Mouse (Mus musculus): ENCODE data around the gene Cops2. TPM values are rescaled to one million over a fixed set of nuclear protein-coding genes. Genes with fewer than 3 reads are reported as not detected.
A peak's percentile ranks its signal among the peaks of the same experiment; 100 is the strongest.

The Cops2 gene
- polyA plus RNA-seq (2016; fragmentation: Nextera tagmentation; extraction: Ambion mirVana) = 86.3 and 93.1 TPM in 2 replicates

GRCm38 (mm10) chr2:125858521-125859280, at the start of gene Cops2, which contains the start of gene Galk2:
Gene Cops2, minus strand, starts transcription at chr2:125859139.
Gene Galk2, plus strand, starts transcription at chr2:125859109.
- Histone ChIP-seq H3K4me1 (0 out of 2 replicates have a peak, but pooled peaks cover 6% of the 10 kb centered on the region), H3K36me3 (no peaks in the 10 kb centered on the region), H3K9me3 (no peaks in the 10 kb centered on the region), H3K27me3 (no peaks in the 10 kb centered on the region), H3K9ac (peak within 1 kb of the TSS; percentile 98), H3K4me3 (peak within 1 kb of the TSS; percentile 99), H3K4me2 (replicated peaks) (peak within 1 kb of the TSS; percentile 61), H3K27ac (peak within 1 kb of the TSS; percentile 91)
- ATAC-seq (ENCODE audit: insufficient number of reproducible peaks, insufficient read depth, low FRiP score, low TSS enrichment) = peak; percentile 98
- WGBS = under 1% methylated on average over 50 of the region's 54 CpGs

DNA sequence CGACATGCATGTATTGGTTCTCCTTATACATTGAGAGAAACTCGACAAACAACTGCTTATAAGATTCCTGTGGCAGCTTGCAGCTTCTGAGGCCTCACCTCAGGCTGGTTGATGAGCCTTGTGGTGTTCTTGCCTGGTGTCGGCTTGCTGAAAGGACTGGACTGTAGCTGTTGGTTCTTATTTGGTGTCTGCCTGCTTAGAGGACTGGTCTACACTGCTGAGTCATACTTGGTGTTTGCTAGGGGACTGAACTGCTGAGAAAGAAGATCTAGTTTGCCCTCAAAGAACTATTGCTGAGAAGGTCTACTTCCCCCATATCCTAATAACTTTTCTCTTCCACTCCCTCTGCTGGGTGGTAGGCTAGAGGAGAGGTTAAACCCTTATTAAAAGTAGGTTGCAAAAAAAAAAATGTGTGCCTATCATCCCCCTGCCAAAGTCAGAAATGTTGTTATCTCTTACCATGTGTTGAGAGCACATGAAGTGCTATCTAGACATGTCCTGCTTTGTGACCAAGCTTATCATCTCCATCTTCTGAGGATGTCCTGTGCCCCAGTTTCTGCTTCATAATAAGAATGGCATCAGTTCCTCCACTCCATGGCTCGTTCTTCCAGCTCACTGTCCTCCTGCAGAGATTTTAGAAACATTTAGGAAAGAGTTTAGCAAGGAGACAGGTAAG, 48.8 kb upstream of the Cops2 start:
- H3K27ac ChIP-seq = no peak overlapping the region
- H3K4me2 ChIP-seq (replicated peaks) = no peak overlapping the region
- 0 out of 2 replicates have a peak, but pooled peaks cover 11% of the 10 kb centered on the region for H3K36me3 ChIP-seq
- WGBS = 83% methylated on average over 4 of the region's 4 CpGs
- H3K9ac ChIP-seq = no peak overlapping the region
- H3K4me1 ChIP-seq = no peaks in the 10 kb centered on the region
- H3K27me3 ChIP-seq = no peaks in the 10 kb centered on the region
- no peak overlapping the region for H3K4me3 ChIP-seq
- ATAC-seq (ENCODE audit: insufficient number of reproducible peaks, insufficient read depth, low FRiP score, low TSS enrichment) = no peak
- no peaks in the 10 kb centered on the region for H3K9me3 ChIP-seq

DNA sequence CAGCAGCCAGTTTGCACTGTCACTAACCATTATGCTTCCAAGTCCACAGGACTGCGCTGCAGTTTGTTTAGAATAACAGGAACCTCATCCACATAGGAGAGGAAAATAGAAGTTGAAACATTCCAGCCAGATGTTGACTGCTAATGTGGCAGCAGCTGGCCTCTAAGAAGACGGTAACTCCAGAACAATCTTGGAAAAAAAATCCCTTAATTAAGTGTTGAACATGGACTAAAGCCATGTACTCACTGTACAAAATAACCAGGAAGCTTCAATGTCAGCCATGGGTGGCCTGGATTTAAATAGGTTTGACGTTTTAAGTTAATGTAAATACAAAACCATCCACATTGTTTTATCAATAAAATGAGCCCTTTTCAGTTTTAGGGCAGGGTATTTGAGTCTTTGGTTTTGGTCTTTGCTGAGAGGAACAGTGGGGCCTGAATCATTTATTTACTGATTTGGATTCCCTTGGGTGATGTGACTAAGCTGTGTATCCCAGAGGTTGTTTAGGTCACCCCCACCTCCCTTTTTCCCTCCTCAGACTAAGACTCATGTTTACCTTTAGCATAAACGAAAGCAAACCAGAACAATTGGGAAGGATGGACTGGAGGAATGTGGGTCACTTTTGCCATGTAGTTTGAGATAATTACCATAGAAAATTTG, 47.6 kb upstream of the Cops2 start:
- H3K27ac ChIP-seq = no peak overlapping the region
- no peaks in the 10 kb centered on the region for H3K9me3 ChIP-seq
- H3K4me3 ChIP-seq = no peak overlapping the region
- no peak overlapping the region for H3K9ac ChIP-seq
- WGBS = 67% methylated on average over 4 of the region's 4 CpGs
- H3K4me2 ChIP-seq (replicated peaks) = no peak overlapping the region
- H3K4me1 ChIP-seq = no peaks in the 10 kb centered on the region
- ATAC-seq (ENCODE audit: insufficient number of reproducible peaks, insufficient read depth, low FRiP score, low TSS enrichment) = no peak
- H3K36me3 ChIP-seq = 0 out of 2 replicates have a peak, but pooled peaks cover 11% of the 10 kb centered on the region
- no peaks in the 10 kb centered on the region for H3K27me3 ChIP-seq

GRCm38 (mm10) chr2:125901426-125901825, 42.5 kb upstream of the Cops2 start:
- no peak for ATAC-seq (ENCODE audit: insufficient number of reproducible peaks, insufficient read depth, low FRiP score, low TSS enrichment)
- Histone ChIP-seq H3K9ac (no peak overlapping the region), H3K4me1 (no peaks in the 10 kb centered on the region), H3K36me3 (0 out of 2 replicates have a peak, but pooled peaks cover 6% of the 10 kb centered on the region), H3K4me2 (replicated peaks) (no peak overlapping the region), H3K27me3 (no peaks in the 10 kb centered on the region), H3K9me3 (no peaks in the 10 kb centered on the region), H3K27ac (no peak overlapping the region), H3K4me3 (no peak overlapping the region)
- WGBS = 85% methylated on average over 3 of the region's 3 CpGs

DNA sequence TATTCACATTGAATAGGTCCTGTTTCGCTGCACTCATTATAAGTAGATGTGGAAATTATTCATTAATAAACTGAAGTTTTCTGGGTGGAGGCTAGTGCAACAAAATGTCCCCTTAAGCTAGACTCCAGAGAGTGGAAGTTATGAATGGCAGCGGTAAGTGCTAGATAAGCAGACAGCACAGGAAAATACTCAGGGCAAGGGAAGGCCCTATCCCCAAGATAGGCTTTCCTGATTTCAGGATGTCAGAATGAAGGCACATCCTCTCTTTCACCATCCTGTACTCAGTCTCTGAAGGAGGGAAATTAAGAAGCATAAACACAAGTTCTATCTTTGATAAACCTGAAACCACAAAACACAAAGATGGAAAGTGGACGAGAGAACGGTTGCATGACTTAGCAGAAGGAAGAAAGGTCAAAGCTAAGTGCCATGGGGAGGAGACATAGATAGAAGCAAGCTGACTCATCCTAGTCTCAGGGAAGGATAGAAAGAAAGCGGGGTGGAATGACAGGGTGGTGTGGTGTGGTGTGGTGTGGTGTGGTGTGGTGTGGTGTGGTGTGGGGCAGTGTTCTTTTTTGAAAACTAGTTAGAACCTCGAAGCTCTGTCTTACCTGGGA, 42.0 kb upstream of the Cops2 start:
- H3K36me3 ChIP-seq = 0 out of 2 replicates have a peak, but pooled peaks cover 6% of the 10 kb centered on the region
- no peaks in the 10 kb centered on the region for H3K4me1 ChIP-seq
- ATAC-seq (ENCODE audit: insufficient number of reproducible peaks, insufficient read depth, low FRiP score, low TSS enrichment) = no peak
- H3K9ac ChIP-seq = no peak overlapping the region
- no peaks in the 10 kb centered on the region for H3K9me3 ChIP-seq
- no peak overlapping the region for H3K27ac ChIP-seq
- 84% methylated on average over 6 of the region's 6 CpGs for WGBS
- no peaks in the 10 kb centered on the region for H3K27me3 ChIP-seq
- no peak overlapping the region for H3K4me2 ChIP-seq (replicated peaks)
- H3K4me3 ChIP-seq = no peak overlapping the region

- no peaks in the 10 kb centered on the region for H3K9me3 ChIP-seq
- H3K4me2 ChIP-seq (replicated peaks) = no peak overlapping the region
- ATAC-seq (ENCODE audit: insufficient number of reproducible peaks, insufficient read depth, low FRiP score, low TSS enrichment) = no peak
- WGBS = 92% methylated on average over 3 of the region's 3 CpGs
- no peak overlapping the region for H3K27ac ChIP-seq
- no peak overlapping the region for H3K4me3 ChIP-seq
- H3K36me3 ChIP-seq = no peaks in the 10 kb centered on the region
- no peaks in the 10 kb centered on the region for H3K27me3 ChIP-seq
- no peak overlapping the region for H3K9ac ChIP-seq
- no peaks in the 10 kb centered on the region for H3K4me1 ChIP-seq
Measured at GRCm38 (mm10) chr2:125896355-125896754, 37.4 kb upstream of the Cops2 start.

- 84% methylated on average over 4 of the region's 4 CpGs for WGBS
- H3K4me3 ChIP-seq = no peak overlapping the region
- no peaks in the 10 kb centered on the region for H3K36me3 ChIP-seq
Measured at GRCm38 (mm10) chr2:125895099-125895498, 36.2 kb upstream of the Cops2 start.

DNA sequence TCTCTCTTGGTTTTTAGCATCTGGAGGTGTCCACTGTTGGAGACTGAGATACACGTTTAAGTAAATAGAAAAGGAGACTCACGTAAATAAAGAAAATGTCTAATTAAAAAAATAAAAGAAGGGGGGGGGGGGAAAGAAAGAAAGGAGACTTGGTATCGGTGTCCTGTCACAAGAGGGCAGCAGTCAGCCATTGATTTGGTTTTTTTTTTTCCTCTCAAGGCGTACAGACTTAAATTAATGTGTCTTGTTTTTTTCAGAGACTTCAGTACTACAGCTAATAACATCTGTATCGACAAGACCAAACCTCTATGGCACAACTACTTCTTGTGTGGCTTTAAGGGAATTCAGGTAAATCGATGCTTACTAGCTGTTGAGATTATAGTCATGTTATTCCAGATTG, 34.2 kb upstream of the Cops2 start:
- H3K4me3 ChIP-seq = no peak overlapping the region
- no peaks in the 10 kb centered on the region for H3K27me3 ChIP-seq
- ATAC-seq (ENCODE audit: insufficient number of reproducible peaks, insufficient read depth, low FRiP score, low TSS enrichment) = no peak
- no peaks in the 10 kb centered on the region for H3K4me1 ChIP-seq
- no peak overlapping the region for H3K27ac ChIP-seq
- 39% methylated on average over 6 of the region's 6 CpGs for WGBS
- H3K9ac ChIP-seq = no peak overlapping the region
- H3K9me3 ChIP-seq = no peaks in the 10 kb centered on the region
- no peaks in the 10 kb centered on the region for H3K36me3 ChIP-seq
- H3K4me2 ChIP-seq (replicated peaks) = no peak overlapping the region

More at GRCm38 (mm10) chr2:125895099-125895498, 36.2 kb upstream of the Cops2 start:
- no peaks in the 10 kb centered on the region for H3K9me3 ChIP-seq
- no peak overlapping the region for H3K27ac ChIP-seq
- H3K9ac ChIP-seq = no peak overlapping the region
- H3K27me3 ChIP-seq = no peaks in the 10 kb centered on the region
- ATAC-seq (ENCODE audit: insufficient number of reproducible peaks, insufficient read depth, low FRiP score, low TSS enrichment) = no peak
- H3K4me2 ChIP-seq (replicated peaks) = no peak overlapping the region
- H3K4me1 ChIP-seq = no peaks in the 10 kb centered on the region

GRCm38 (mm10) chr2:125885891-125886576, 27.1 kb upstream of the Cops2 start:
- no peak for ATAC-seq (ENCODE audit: insufficient number of reproducible peaks, insufficient read depth, low FRiP score, low TSS enrichment)
- no peaks in the 10 kb centered on the region for H3K27me3 ChIP-seq
- no peaks in the 10 kb centered on the region for H3K36me3 ChIP-seq
- no peak overlapping the region for H3K9ac ChIP-seq
- H3K4me3 ChIP-seq = no peak overlapping the region
- WGBS = 83% methylated on average over 4 of the region's 4 CpGs
- no peak overlapping the region for H3K27ac ChIP-seq
- no peaks in the 10 kb centered on the region for H3K4me1 ChIP-seq
- no peaks in the 10 kb centered on the region for H3K9me3 ChIP-seq
- H3K4me2 ChIP-seq (replicated peaks) = no peak overlapping the region

- Histone ChIP-seq H3K27ac (no peak overlapping the region), H3K4me1 (peaks cover 6% of the 10 kb centered on the region), H3K36me3 (0 out of 2 replicates have a peak, but pooled peaks cover 5% of the 10 kb centered on the region), H3K9me3 (no peaks in the 10 kb centered on the region), H3K27me3 (no peaks in the 10 kb centered on the region), H3K9ac (no peak overlapping the region), H3K4me3 (no peak overlapping the region), H3K4me2 (replicated peaks) (no peak overlapping the region)
- 75% methylated on average over 3 of the region's 3 CpGs for WGBS
- no peak for ATAC-seq (ENCODE audit: insufficient number of reproducible peaks, insufficient read depth, low FRiP score, low TSS enrichment)
Measured at GRCm38 (mm10) chr2:125870159-125870558, 11.2 kb upstream of the Cops2 start.

DNA sequence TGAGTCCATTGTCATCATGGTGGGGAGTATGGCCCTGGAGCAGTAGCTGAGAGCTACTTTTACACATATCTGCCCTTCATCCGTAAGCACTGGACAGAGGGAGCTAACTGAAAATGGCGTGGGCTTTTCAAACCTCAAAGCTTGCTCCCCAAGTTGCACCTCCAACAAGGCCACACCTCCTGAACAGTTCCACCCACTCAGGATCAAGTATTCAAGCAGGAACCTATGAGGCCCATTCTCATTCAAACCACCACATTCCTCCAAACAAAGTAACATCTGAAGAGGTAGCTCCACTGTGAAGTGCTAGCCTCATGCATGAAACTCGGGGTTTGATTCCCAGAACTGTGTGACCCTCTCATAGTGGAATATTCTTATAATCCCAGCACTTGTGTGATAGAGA, 9.4 kb upstream of the Cops2 start:
- WGBS = 76% methylated on average over 3 of the region's 3 CpGs
- Histone ChIP-seq H3K9ac (no peak overlapping the region), H3K36me3 (0 out of 2 replicates have a peak, but pooled peaks cover 5% of the 10 kb centered on the region), H3K4me1 (peaks cover 6% of the 10 kb centered on the region), H3K9me3 (no peaks in the 10 kb centered on the region), H3K4me2 (replicated peaks) (no peak overlapping the region), H3K27ac (no peak overlapping the region), H3K4me3 (no peak overlapping the region), H3K27me3 (no peaks in the 10 kb centered on the region)
- ATAC-seq (ENCODE audit: insufficient number of reproducible peaks, insufficient read depth, low FRiP score, low TSS enrichment) = no peak
